In the genomic region with DNA sequence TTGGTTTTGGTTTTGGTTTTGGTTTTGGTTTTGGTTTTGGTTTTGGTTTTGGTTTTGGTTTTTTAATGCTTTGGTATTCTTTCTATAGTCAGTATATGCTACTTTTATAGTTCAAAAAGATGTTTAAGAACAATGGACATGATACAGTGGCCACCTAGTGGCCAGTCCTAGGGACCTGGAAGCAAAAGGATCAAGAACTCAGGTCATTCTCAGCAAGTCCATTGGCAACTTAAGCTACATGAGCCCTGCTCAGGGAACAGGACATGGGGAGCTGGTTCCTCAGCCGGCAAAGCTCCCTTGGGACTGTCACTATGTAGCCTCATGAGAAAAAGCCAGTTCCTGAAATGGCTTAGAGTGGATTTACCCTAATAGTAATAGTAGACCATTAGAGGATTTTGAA, we compare ENCODE assay signal across 11 mouse cellular contexts. TPM values are rescaled to one million over a fixed set of nuclear protein-coding genes. Genes with fewer than 3 reads are reported as not detected.
A peak's percentile ranks its signal among the peaks of the same experiment; 100 is the strongest.
DNase-seq lines count a peak whose midpoint lies in the region; ATAC-seq and TF ChIP-seq lines count a peak whose summit lies in the region.
"Had no signal": no experiment of that assay in that cellular context is flagged by ENCODE, and none has a peak within 500 bp of the region (broad histone marks: within the 10 kb centered on the region; RNA-seq: fewer than 3 reads in every experiment).

No protein-coding gene starts in this region.

- peak; percentile 4 for DNase-seq in adrenal gland, postnatal 10 days
- DNase-seq in adrenal gland, adult 18-20 months (ENCODE audit: low spot score in 2 of 2) = no peak
- peak; percentile 31 for DNase-seq in kidney, postnatal 0 days (ENCODE audit: low spot score)
- no peak for DNase-seq in Patski (ENCODE audit: low read depth, low spot score)
- DNase-seq in liver, embryonic 14.5 days (ENCODE audit: low read depth in 3 of 3, low spot score in 3 of 3) = no peak
- DNase-seq in right cerebral cortex, postnatal 14 days = no peak
- DNase-seq: left cerebral cortex, postnatal 4 days had no signal

- in situ Hi-C loops in Patski (cut with MboI; ENCODE audit: low pct_unique_long_range_greater_than_20kb) = no loop called here

- no peak for ATAC-seq in kidney, postnatal 0 days (replicated peaks; ENCODE audit: low FRiP score, low read depth)
- no peak for ATAC-seq in kidney, embryonic 15.5 days (replicated peaks; ENCODE audit: low FRiP score)
- ATAC-seq in Patski = no peak
- ATAC-seq in liver, embryonic 14.5 days (ENCODE audit: insufficient read depth) = no peak
- no peak for ATAC-seq in granulocyte monocyte progenitor cell, adult 5-6 weeks (replicated peaks; ENCODE audit: poor library complexity, severe bottlenecking)

- no peak overlapping the region for H3K4me3 ChIP-seq in kidney, postnatal 0 days (replicated peaks; ENCODE audit: low read depth, low read length)
- H3K4me3 ChIP-seq in kidney, embryonic 15.5 days (replicated peaks) = no peak overlapping the region
- H3K4me3 ChIP-seq in liver, embryonic 14.5 days (ENCODE audit: insufficient read depth in 1 of 2, low read depth in 2 of 2, low read length in 2 of 2) = no peak overlapping the region
- H3K4me3 ChIP-seq: hindbrain, embryonic 15.5 days; stomach, embryonic 15.5 days had no signal

- TF ChIP-seq CTCF in kidney, postnatal 0 days (IDR thresholded peaks at IDR 0.05; ENCODE audit: low read depth) = peak; percentile 57
- peak; percentile 57 for TF ChIP-seq CTCF in Patski (IDR thresholded peaks at IDR 0.05)
- TF ChIP-seq CTCF in liver, embryonic 14.5 days (IDR thresholded peaks at IDR 0.05; ENCODE audit: low read depth) = peak; percentile 33

- no peaks in the 10 kb centered on the region for H3K36me3 ChIP-seq in kidney, postnatal 0 days (ENCODE audit: insufficient read depth, low read length)
- no peaks in the 10 kb centered on the region for H3K36me3 ChIP-seq in kidney, embryonic 15.5 days
- H3K36me3 ChIP-seq in liver, embryonic 14.5 days (replicated peaks; ENCODE audit: control insufficient read depth, insufficient read depth, low read depth) = no peaks in the 10 kb centered on the region
- H3K36me3 ChIP-seq: hindbrain, embryonic 15.5 days; stomach, embryonic 15.5 days had no signal

- no peaks in the 10 kb centered on the region for H3K9me3 ChIP-seq in kidney, postnatal 0 days (replicated peaks; ENCODE audit: low read length)
- H3K9me3 ChIP-seq in kidney, embryonic 15.5 days (replicated peaks) = no peaks in the 10 kb centered on the region
- H3K9me3 ChIP-seq in liver, embryonic 14.5 days (ENCODE audit: control insufficient read depth, low read length) = no peaks in the 10 kb centered on the region
- H3K9me3 ChIP-seq: hindbrain, embryonic 15.5 days; stomach, embryonic 15.5 days had no signal

- POLR2A ChIA-PET in Patski (lab: Charles Lee) = interaction anchor here (1.0 kb wide), 1 partner anchor 125 kb away, joined by 3 read pairs; no protein-coding TSS in a partner anchor

- no peak overlapping the region for H3K9ac ChIP-seq in kidney, postnatal 0 days (ENCODE audit: low read depth, low read length)
- no peak overlapping the region for H3K9ac ChIP-seq in kidney, embryonic 15.5 days
- no peak overlapping the region for H3K9ac ChIP-seq in liver, embryonic 14.5 days (replicated peaks)
- H3K9ac ChIP-seq: hindbrain, embryonic 15.5 days; stomach, embryonic 15.5 days had no signal

- CTCF ChIA-PET in Patski (lab: Charles Lee) = interaction anchor here (0.8 to 1.7 kb wide), 4 partner anchors 9 to 24 kb away, joined by 3 to 5 read pairs (median 4); no protein-coding TSS in a partner anchor

- WGBS in kidney, postnatal 0 days = 24% methylated on average over 1 of the region's 1 CpGs
- 36% methylated on average over 1 of the region's 1 CpGs for WGBS in kidney, embryonic 15.5 days
- WGBS in liver, embryonic 14.5 days (ENCODE audit: insufficient replicate concordance) = 31% methylated on average over 1 of the region's 1 CpGs

- no peak for TF ChIP-seq EP300 in liver, embryonic 14.5 days (IDR thresholded peaks at IDR 0.05; ENCODE audit: low read depth)

- H3K27ac ChIP-seq in kidney, postnatal 0 days = no peak overlapping the region
- H3K27ac ChIP-seq in kidney, embryonic 15.5 days = no peak overlapping the region
- H3K27ac ChIP-seq in liver, embryonic 14.5 days = no peak overlapping the region
- H3K27ac ChIP-seq: hindbrain, embryonic 15.5 days; stomach, embryonic 15.5 days had no signal

- H3K4me1 ChIP-seq in kidney, postnatal 0 days (replicated peaks; ENCODE audit: insufficient read depth, low read length) = no peaks in the 10 kb centered on the region
- H3K4me1 ChIP-seq in kidney, embryonic 15.5 days = no peaks in the 10 kb centered on the region
- no peaks in the 10 kb centered on the region for H3K4me1 ChIP-seq in liver, embryonic 14.5 days (replicated peaks; ENCODE audit: control insufficient read depth in 2 of 2, insufficient read depth in 2 of 2, low read length in 1 of 2)
- H3K4me1 ChIP-seq: hindbrain, embryonic 15.5 days; stomach, embryonic 15.5 days had no signal

- no peak overlapping the region for H3K4me2 ChIP-seq in kidney, postnatal 0 days (ENCODE audit: low read length)
- no peak overlapping the region for H3K4me2 ChIP-seq in kidney, embryonic 15.5 days
- H3K4me2 ChIP-seq in liver, embryonic 14.5 days (ENCODE audit: low read depth) = no peak overlapping the region
- H3K4me2 ChIP-seq: hindbrain, embryonic 15.5 days; stomach, embryonic 15.5 days had no signal

- H3K27me3 ChIP-seq in kidney, postnatal 0 days (ENCODE audit: insufficient read depth, low read length) = no peaks in the 10 kb centered on the region
- H3K27me3 ChIP-seq in kidney, embryonic 15.5 days = no peaks in the 10 kb centered on the region
- peaks cover 22% of the 10 kb centered on the region for H3K27me3 ChIP-seq in Patski
- H3K27me3 ChIP-seq in liver, embryonic 14.5 days (ENCODE audit: control insufficient read depth, insufficient read depth, low read length) = no peaks in the 10 kb centered on the region
- H3K27me3 ChIP-seq: hindbrain, embryonic 15.5 days; stomach, embryonic 15.5 days had no signal

RNA-seq across cellular contexts. Expression of a gene that starts 42.6 kb away (rescaled TPM):
- total RNA-seq in adrenal gland, postnatal 10 days (2021) = 100 to 1,000 TPM; 122 to 150 TPM
- 100 to 1,000 TPM; 116 to 124 TPM for total RNA-seq in adrenal gland, adult 18-20 months (2021)
- polyA plus RNA-seq in kidney, postnatal 0 days (2015; fragmentation: Nextera tagmentation; extraction: Ambion mirVana) = 91.1 and 92.5 TPM in 2 replicates
- polyA plus RNA-seq in kidney, embryonic 15.5 days (2015; fragmentation: Nextera tagmentation; extraction: Ambion mirVana) = 102 and 111 TPM in 2 replicates
- 62.3 TPM for polyA plus RNA-seq in Patski (2021)
- 414 and 441 TPM in 2 replicates for polyA plus RNA-seq in liver, embryonic 14.5 days (2012; rRNA removed)
- polyA plus RNA-seq in liver, embryonic 14.5 days (2014; fragmentation: Nextera tagmentation; extraction: Ambion mirVana) = 567 and 604 TPM in 2 replicates
- 47.7 and 89.1 TPM in 2 replicates for total RNA-seq in granulocyte monocyte progenitor cell, adult 5-6 weeks (2014; fragmentation: Nextera tagmentation)
- total RNA-seq in granulocyte monocyte progenitor cell, adult 5-6 weeks (2017) = 40.2 and 57.8 TPM in 2 replicates

RNA-seq across cellular contexts. Expression of a gene that starts 43.5 kb away (rescaled TPM):
- total RNA-seq in adrenal gland, postnatal 10 days (2021) = 10 to 100 TPM; 24.8 to 27.0 TPM
- 10 to 100 TPM; 26.7 to 28.0 TPM for total RNA-seq in adrenal gland, adult 18-20 months (2021)
- polyA plus RNA-seq in kidney, postnatal 0 days (2015; fragmentation: Nextera tagmentation; extraction: Ambion mirVana) = 9.5 and 10.3 TPM in 2 replicates
- polyA plus RNA-seq in kidney, embryonic 15.5 days (2015; fragmentation: Nextera tagmentation; extraction: Ambion mirVana) = 9.0 and 10.2 TPM in 2 replicates
- 14.4 TPM for polyA plus RNA-seq in Patski (2021)
- 8.0 and 8.9 TPM in 2 replicates for polyA plus RNA-seq in liver, embryonic 14.5 days (2012; rRNA removed)
- polyA plus RNA-seq in liver, embryonic 14.5 days (2014; fragmentation: Nextera tagmentation; extraction: Ambion mirVana) = 4.9 and 5.7 TPM in 2 replicates
- total RNA-seq in granulocyte monocyte progenitor cell, adult 5-6 weeks (2014; fragmentation: Nextera tagmentation) = 8.5 and 9.2 TPM in 2 replicates
- total RNA-seq in granulocyte monocyte progenitor cell, adult 5-6 weeks (2017) = 14.7 and 15.3 TPM in 2 replicates

Comparison
In these comparisons a context has a peak if more than half of its experiments do, and no peak if none do; other contexts are left out.
1. DNase-seq: peak in adrenal gland, postnatal 10 days (single experiment) and kidney, postnatal 0 days (single experiment); none in adrenal gland, adult 18-20 months (0 of 2), Patski (single experiment), liver, embryonic 14.5 days (0 of 3) and right cerebral cortex, postnatal 14 days (single experiment).
2. Peak in every context shown above with its lines, with median percentiles within 50 percentile points of each other: CTCF ChIP-seq.